Mouse (Mus musculus) heart, embryonic 15.5 days (tissue): ENCODE data around the gene Zbtb16. TPM values are rescaled to one million over a fixed set of nuclear protein-coding genes. Genes with fewer than 3 reads are reported as not detected.
A peak's percentile ranks its signal among the peaks of the same experiment; 100 is the strongest.

Experiments used
- ATAC-seq: fragments of 200-750 bp; cut with Nextera tagmentation; replicated peaks from 2 replicates; pipeline ENCODE4 v1.8.0; 2017; ENCODE audit warnings: low read depth, moderate TSS enrichment; ENCODE audit not compliant: insufficient number of reproducible peaks, insufficient read depth, low FRiP score
- H3K27ac ChIP-seq: fragments of 300-500 bp; sonication (generic); 2 replicates; pipeline ENCODE4 v1.5.1; 2015; ENCODE audit warnings: mild to moderate bottlenecking, inconsistent platforms
- H3K27me3 ChIP-seq: fragments of 300-500 bp; sonication (generic); 2 replicates; pipeline ENCODE4 v1.6.1; 2015; ENCODE audit warnings: inconsistent platforms
- H3K36me3 ChIP-seq: fragments of 300-500 bp; sonication (generic); 2 replicates; pipeline ENCODE4 v1.6.1; 2015; ENCODE audit warnings: mild to moderate bottlenecking, inconsistent platforms
- H3K4me1 ChIP-seq: fragments of 300-500 bp; sonication (generic); replicated peaks from 2 replicates; pipeline ENCODE4 v1.6.1; 2015; ENCODE audit warnings: inconsistent platforms
- H3K4me2 ChIP-seq: fragments of 300-500 bp; sonication (generic); 2 replicates; pipeline ENCODE4 v1.6.1; 2015; ENCODE audit warnings: inconsistent platforms, mild to moderate bottlenecking, moderate library complexity
- H3K4me3 ChIP-seq: fragments of 300-500 bp; sonication (generic); 2 replicates; pipeline ENCODE4 v1.5.1; 2015; ENCODE audit warnings: mild to moderate bottlenecking, inconsistent platforms
- H3K9ac ChIP-seq: fragments of 300-500 bp; sonication (generic); 2 replicates; pipeline ENCODE4 v1.6.1; 2015; ENCODE audit warnings: mild to moderate bottlenecking, inconsistent platforms
- H3K9me3 ChIP-seq: fragments of 300-500 bp; sonication (generic); replicated peaks from 2 replicates; pipeline ENCODE4 v1.6.1; 2016; ENCODE audit warnings: inconsistent platforms
- WGBS: fragments of 180-500 bp; shearing (Covaris S2); methylation state at CpG from one replicate; pipeline ENCODE4 v1.1.7; 2015; ENCODE audit warnings: mixed read lengths; 5-methylcytosine and 5-hydroxymethylcytosine counted together
- polyA plus RNA-seq: library from polyadenylated mRNA; unstranded; fragments of >200 nt; fragmentation: Nextera tagmentation; extraction: Ambion mirVana; gene quantifications from 2 replicates; pipeline ENCODE4 v1.2.1, GENCODE M21; 2015

Gene Zbtb16
- polyA plus RNA-seq, 1 experiment from 2014 or later = 6.0 TPM

DNA sequence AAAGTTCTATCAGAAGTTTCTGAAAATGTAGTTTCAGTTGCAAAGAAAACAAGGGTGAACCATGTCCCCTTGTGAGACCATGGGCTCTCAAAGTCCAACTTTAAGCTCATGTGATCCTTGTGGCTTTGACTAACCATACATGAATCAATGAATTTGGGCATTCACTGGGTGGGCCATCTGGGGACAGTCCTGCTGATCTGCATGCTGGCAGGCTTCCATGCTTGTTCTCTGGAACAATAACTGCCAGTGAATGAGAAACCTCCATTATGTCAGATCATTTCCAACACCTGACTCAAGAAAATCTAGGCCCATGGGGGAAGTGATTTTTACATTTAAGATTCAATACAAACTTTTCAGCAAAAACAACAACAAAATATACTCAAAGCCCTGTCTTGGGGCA lies 70.1 kb downstream of the Zbtb16 start:
- no peak overlapping the region for H3K4me2 ChIP-seq

GRCm38 (mm10) chr9:48764311-48764710 lies 71.7 kb downstream of the Zbtb16 start:
- no peak for ATAC-seq
- 79% methylated on average over 5 of the region's 5 CpGs for WGBS
- H3K4me1 ChIP-seq = peaks cover 26% of the 10 kb centered on the region

More for the DNA sequence above, 70.1 kb downstream of the Zbtb16 start:
- no peak for ATAC-seq
- Histone ChIP-seq H3K27me3 (no peaks in the 10 kb centered on the region), H3K4me1 (peaks cover 10% of the 10 kb centered on the region), H3K36me3 (no peaks in the 10 kb centered on the region), H3K9me3 (no peaks in the 10 kb centered on the region), H3K4me3 (no peak overlapping the region), H3K27ac (no peak overlapping the region), H3K9ac (no peak overlapping the region)

DNA sequence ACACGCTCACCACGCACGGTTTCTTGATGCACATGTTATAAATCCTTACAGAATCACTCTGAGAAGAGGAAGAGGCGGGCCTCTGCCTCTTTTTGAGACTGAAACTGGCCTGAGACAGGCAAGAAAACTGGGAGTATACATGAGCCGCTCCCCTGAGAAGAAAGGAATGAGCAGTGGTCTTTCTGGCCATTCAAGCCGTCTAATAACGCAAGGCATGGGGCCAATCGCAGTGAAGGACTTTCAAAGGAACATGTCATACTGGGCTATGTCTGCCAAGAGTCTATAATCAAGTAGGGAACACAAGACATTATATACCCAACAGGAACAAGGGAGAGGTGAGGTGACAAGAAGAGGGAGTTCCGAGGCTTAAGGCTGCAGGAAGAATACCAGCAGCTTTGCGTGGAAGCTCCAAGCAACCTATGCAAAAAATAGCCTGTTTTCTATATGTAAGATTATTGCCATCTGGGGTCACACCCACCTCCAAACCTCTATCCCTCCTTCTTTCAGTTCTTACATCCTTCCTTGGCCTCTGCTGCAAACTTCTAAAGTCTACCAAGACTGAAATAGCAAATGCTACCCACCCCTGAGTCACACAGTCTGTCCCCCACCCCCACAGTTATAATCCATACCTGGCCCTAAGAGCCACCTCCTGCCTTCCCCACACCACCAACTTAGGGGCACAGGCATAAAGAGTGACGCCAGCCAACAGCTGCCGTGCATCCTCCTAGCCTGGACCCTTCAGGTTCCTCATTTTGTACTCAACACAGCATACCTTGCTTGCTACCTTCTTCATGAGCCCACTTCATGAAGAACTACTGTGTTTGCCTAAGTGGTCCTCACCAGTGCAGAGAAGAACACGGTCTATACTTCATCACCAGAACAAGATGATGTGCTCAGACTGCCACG lies 74.0 kb downstream of the Zbtb16 start:
- Histone ChIP-seq H3K27me3 (no peaks in the 10 kb centered on the region), H3K27ac (no peak overlapping the region), H3K4me2 (no peak overlapping the region), H3K9ac (no peak overlapping the region), H3K4me1 (peaks cover 28% of the 10 kb centered on the region), H3K36me3 (no peaks in the 10 kb centered on the region), H3K9me3 (no peaks in the 10 kb centered on the region), H3K4me3 (no peak overlapping the region)
- ATAC-seq = no peak
- WGBS = 85% methylated on average over 14 of the region's 14 CpGs

More at GRCm38 (mm10) chr9:48764311-48764710, 71.7 kb downstream of the Zbtb16 start:
- Histone ChIP-seq H3K27me3 (no peaks in the 10 kb centered on the region), H3K9ac (no peak overlapping the region), H3K9me3 (no peaks in the 10 kb centered on the region), H3K4me3 (no peak overlapping the region), H3K36me3 (no peaks in the 10 kb centered on the region), H3K4me2 (no peak overlapping the region), H3K27ac (no peak overlapping the region)

- Histone ChIP-seq H3K9ac (no peak overlapping the region), H3K9me3 (no peaks in the 10 kb centered on the region), H3K36me3 (no peaks in the 10 kb centered on the region), H3K4me2 (no peak overlapping the region), H3K27ac (peak overlapping the region; percentile 75), H3K4me3 (no peak overlapping the region), H3K27me3 (no peaks in the 10 kb centered on the region), H3K4me1 (peaks cover 31% of the 10 kb centered on the region)
- no peak for ATAC-seq
- WGBS = 68% methylated on average over 8 of the region's 8 CpGs
Measured at GRCm38 (mm10) chr9:48761175-48761556, 74.9 kb downstream of the Zbtb16 start.

- WGBS = 16% methylated on average over 13 of the region's 13 CpGs
- ATAC-seq = peak; percentile 86
- Histone ChIP-seq H3K4me2 (peak overlapping the region; percentile 27), H3K4me3 (no peak overlapping the region), H3K27me3 (no peaks in the 10 kb centered on the region), H3K27ac (peak overlapping the region; percentile 75), H3K9me3 (no peaks in the 10 kb centered on the region), H3K36me3 (no peaks in the 10 kb centered on the region), H3K9ac (no peak overlapping the region), H3K4me1 (peaks cover 35% of the 10 kb centered on the region)
Measured at GRCm38 (mm10) chr9:48760449-48761174, 75.4 kb downstream of the Zbtb16 start.

DNA sequence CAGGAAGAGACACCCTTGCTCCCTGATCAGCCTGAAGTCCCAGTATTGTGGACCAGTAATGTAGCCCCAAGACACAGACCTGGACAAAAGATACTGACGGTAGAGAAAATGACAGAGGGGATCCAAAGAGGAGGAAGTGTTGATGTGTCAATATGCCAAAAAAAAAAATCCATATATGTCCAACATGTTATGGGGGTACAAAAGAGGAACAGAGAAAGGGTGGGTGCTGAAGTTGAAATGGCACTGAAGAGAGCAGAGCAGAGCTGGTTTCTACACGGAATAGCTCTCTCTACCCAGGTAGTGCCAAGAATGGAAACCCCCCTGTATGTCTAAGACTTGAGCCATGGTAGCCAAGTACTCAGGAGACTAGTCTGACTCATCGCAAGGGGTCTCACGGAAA lies 76.9 kb downstream of the Zbtb16 start:
- no peaks in the 10 kb centered on the region for H3K36me3 ChIP-seq
- peaks cover 39% of the 10 kb centered on the region for H3K4me1 ChIP-seq
- no peak overlapping the region for H3K9ac ChIP-seq
- H3K4me2 ChIP-seq = no peak overlapping the region
- no peak overlapping the region for H3K4me3 ChIP-seq
- WGBS = 87% methylated on average over 4 of the region's 4 CpGs
- no peaks in the 10 kb centered on the region for H3K9me3 ChIP-seq
- no peaks in the 10 kb centered on the region for H3K27me3 ChIP-seq
- H3K27ac ChIP-seq = no peak overlapping the region
- no peak for ATAC-seq

DNA sequence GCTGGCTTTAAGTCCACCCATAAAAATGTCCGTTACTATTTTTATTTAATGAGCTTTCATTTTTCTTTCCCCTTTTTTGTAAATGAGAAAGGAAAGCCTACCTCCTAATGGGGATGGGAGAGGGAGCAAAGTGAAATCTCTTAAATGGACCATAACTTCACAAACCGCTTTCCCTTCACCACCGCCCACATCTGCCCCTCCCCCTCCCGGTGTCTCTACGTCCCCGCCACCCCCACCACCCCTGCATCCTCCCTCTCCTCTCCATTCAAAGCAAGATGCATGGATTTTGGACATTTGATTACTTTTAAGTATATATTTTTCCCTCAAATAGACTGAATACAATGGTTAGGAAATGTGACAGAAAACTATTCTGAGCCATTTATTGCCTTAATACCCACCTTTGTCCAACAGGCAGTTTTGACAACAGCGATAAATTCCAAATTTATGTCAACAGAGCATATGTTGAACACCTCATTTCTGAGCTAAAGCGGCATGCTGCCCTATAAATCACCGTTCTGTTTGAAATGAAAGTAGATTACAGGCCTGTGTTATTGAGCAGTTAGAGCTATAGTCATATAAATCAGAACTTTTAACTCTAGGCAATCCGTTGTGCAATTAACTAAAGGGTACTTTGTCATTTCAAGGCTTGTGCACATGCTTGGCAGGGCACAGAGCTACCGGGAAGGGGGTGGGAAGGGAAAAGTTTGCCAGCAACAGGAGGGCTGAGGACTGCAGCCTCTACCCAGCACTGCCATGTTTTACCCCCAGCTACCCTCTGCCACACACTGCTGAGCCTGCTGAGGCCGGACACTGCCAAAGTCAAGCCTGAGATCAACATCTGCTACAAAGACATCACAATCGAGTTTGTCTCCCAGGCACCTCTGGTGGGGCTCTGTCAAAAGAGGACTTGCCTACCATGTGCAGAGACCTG lies 78.1 kb downstream of the Zbtb16 start:
- WGBS = 72% methylated on average over 13 of the region's 13 CpGs
- Histone ChIP-seq H3K9ac (no peak overlapping the region), H3K27me3 (no peaks in the 10 kb centered on the region), H3K4me1 (peaks cover 44% of the 10 kb centered on the region), H3K4me3 (no peak overlapping the region), H3K27ac (no peak overlapping the region), H3K9me3 (no peaks in the 10 kb centered on the region), H3K36me3 (no peaks in the 10 kb centered on the region), H3K4me2 (no peak overlapping the region)
- ATAC-seq = no peak

GRCm38 (mm10) chr9:48756261-48756812 lies 79.7 kb downstream of the Zbtb16 start:
- WGBS = 51% methylated on average over 10 of the region's 10 CpGs
- no peaks in the 10 kb centered on the region for H3K27me3 ChIP-seq
- ATAC-seq = no peak
- H3K27ac ChIP-seq = peak overlapping the region; percentile 24; the same call in 1 of the 2 replicates
- no peak overlapping the region for H3K4me3 ChIP-seq
- H3K9ac ChIP-seq = no peak overlapping the region
- no peaks in the 10 kb centered on the region for H3K36me3 ChIP-seq
- H3K9me3 ChIP-seq = no peaks in the 10 kb centered on the region
- no peak overlapping the region for H3K4me2 ChIP-seq
- peaks cover 38% of the 10 kb centered on the region for H3K4me1 ChIP-seq

GRCm38 (mm10) chr9:48755438-48756070 lies 80.5 kb downstream of the Zbtb16 start:
- H3K27ac ChIP-seq = no peak overlapping the region

DNA sequence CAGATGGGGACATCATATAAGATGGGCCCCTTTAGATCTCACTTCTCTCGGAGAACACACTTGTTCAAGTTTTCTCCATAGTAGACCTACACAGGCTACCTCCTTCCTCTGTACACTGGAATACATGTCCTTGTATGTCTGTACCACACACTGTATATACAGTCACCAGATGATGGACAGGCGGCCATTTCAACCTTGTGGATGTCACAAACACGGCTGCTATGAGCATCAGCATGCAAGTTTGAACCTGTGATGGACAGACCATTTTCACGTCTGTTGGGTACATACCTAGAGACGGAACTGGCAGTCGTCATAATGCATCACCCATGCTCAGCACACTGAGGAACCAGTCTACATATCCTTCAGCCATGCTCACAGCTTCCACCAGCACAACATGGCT lies 81.6 kb downstream of the Zbtb16 start:
- Histone ChIP-seq H3K4me1 (peaks cover 19% of the 10 kb centered on the region), H3K36me3 (no peaks in the 10 kb centered on the region), H3K4me2 (no peak overlapping the region), H3K27ac (no peak overlapping the region), H3K9ac (no peak overlapping the region), H3K9me3 (no peaks in the 10 kb centered on the region), H3K27me3 (no peaks in the 10 kb centered on the region), H3K4me3 (no peak overlapping the region)
- WGBS = 87% methylated on average over 6 of the region's 6 CpGs
- ATAC-seq = no peak

More at GRCm38 (mm10) chr9:48755438-48756070, 80.5 kb downstream of the Zbtb16 start:
- H3K36me3 ChIP-seq = no peaks in the 10 kb centered on the region
- 61% methylated on average over 9 of the region's 9 CpGs for WGBS
- H3K27me3 ChIP-seq = no peaks in the 10 kb centered on the region
- H3K4me1 ChIP-seq = peaks cover 30% of the 10 kb centered on the region
- H3K4me3 ChIP-seq = no peak overlapping the region
- H3K9me3 ChIP-seq = no peaks in the 10 kb centered on the region
- ATAC-seq = no peak
- H3K9ac ChIP-seq = peak overlapping the region; percentile 3; the same call in 1 of the 2 replicates
- H3K4me2 ChIP-seq = no peak overlapping the region
